Mouse (Mus musculus) neural tube, embryonic 10.5 days (tissue): ENCODE measurements around the gene Frmd4a.
"Not testable (repeated sequence)": the region's sequence is repeated elsewhere in the genome, so short reads cannot be mapped to it uniquely, and the experiment has no call there.

ENCODE experiments used
- DNase-seq: peaks from one replicate; pipeline ENCODE4 v3.0.0-alpha.2; 2017; ENCODE audit warnings: low spot score; ENCODE audit errors: extremely low spot score

Gene Frmd4a

GRCm38 (mm10) chr2:4609433-4609832, 591.9 kb downstream of the Frmd4a start:
- DNase-seq, result no peak

- DNase-seq, result no peak
These were observed 593.8 kb downstream of the Frmd4a start for GRCm38 (mm10) chr2:4611295-4611694.

GRCm38 (mm10) chr2:4611704-4612103, 594.2 kb downstream of the Frmd4a start:
- no peak for DNase-seq

GRCm38 (mm10) chr2:4614276-4614929, 596.9 kb downstream of the Frmd4a start:
- not testable (repeated sequence) for DNase-seq

- DNase-seq, result no peak
These were observed 597.6 kb downstream of the Frmd4a start for GRCm38 (mm10) chr2:4615014-4615546.

- no peak for DNase-seq
These were observed 599.5 kb downstream of the Frmd4a start for GRCm38 (mm10) chr2:4616995-4617394.

- DNase-seq, result not testable (repeated sequence)
These were observed 601.6 kb downstream of the Frmd4a start for GRCm38 (mm10) chr2:4619126-4619525.

- DNase-seq, result no peak
These were observed 602.5 kb downstream of the Frmd4a start for GRCm38 (mm10) chr2:4619893-4620593.

GRCm38 (mm10) chr2:4620640-4621401, 603.3 kb downstream of the Frmd4a start:
- DNase-seq, result no peak

GRCm38 (mm10) chr2:4621471-4621985, 604.0 kb downstream of the Frmd4a start:
- DNase-seq, result no peak

GRCm38 (mm10) chr2:4626911-4627310, 609.4 kb downstream of the Frmd4a start:
- DNase-seq, result no peak

- no peak for DNase-seq
These were observed 611.4 kb downstream of the Frmd4a start for GRCm38 (mm10) chr2:4628920-4629319.

- no peak for DNase-seq
These were observed 612.0 kb downstream of the Frmd4a start for GRCm38 (mm10) chr2:4629470-4629869.

- no peak for DNase-seq
These were observed 612.8 kb downstream of the Frmd4a start for GRCm38 (mm10) chr2:4630197-4630835.

GRCm38 (mm10) chr2:4635804-4636203, 618.3 kb downstream of the Frmd4a start:
- DNase-seq, result no peak

- no peak for DNase-seq
These were observed 619.1 kb downstream of the Frmd4a start for GRCm38 (mm10) chr2:4636656-4637055.

GRCm38 (mm10) chr2:4638189-4638588, 620.7 kb downstream of the Frmd4a start:
- DNase-seq, result no peak

GRCm38 (mm10) chr2:4645066-4645465, 627.5 kb downstream of the Frmd4a start:
- DNase-seq, result no peak

GRCm38 (mm10) chr2:4648094-4648493, 630.6 kb downstream of the Frmd4a start:
- no peak for DNase-seq

GRCm38 (mm10) chr2:4649646-4650045, 632.1 kb downstream of the Frmd4a start:
- no peak for DNase-seq
